Mouse (Mus musculus) layer of hippocampus, adult 9-10 months (tissue): ENCODE measurements around the gene Fat1.
A peak's percentile ranks its signal among the peaks of the same experiment; 100 is the strongest.

Experiments
- DNase-seq: peaks from one replicate; pipeline ENCODE4 v3.0.0; 2022; ENCODE audit warnings: low spot score

The Fat1 gene

DNA sequence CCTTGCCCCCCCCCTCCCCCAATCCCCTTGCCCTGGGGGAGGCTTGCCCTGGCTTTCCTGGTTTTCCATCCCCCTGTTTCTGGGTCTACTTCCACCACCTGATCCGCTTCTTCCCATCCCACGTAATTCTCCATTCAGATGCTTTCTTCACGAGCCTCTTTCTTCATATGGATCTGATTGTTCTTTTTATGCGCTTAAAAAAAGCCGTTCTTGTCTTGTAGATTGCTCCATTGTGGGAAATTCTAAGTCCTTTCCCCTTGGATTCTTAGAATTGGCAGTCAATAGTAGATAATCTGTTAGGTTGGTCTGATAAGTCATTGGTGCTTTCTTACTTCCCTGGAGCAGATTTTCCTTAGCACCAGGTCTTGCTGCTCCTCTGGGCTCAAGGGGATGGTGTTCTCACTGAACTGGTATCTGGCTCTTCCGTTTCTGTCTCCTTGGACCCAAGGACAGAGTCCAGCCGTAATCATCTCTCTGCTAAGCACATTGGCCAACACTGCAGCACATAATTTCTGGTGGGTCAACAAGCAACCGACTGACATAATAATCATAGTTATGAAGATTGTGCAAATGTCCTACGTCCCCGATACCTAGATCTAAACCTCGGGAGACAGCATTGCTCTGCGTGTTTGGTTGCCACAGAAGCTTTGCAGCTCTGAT is 27.5 kb downstream of the Fat1 start:
- DNase-seq, result no peak

DNA sequence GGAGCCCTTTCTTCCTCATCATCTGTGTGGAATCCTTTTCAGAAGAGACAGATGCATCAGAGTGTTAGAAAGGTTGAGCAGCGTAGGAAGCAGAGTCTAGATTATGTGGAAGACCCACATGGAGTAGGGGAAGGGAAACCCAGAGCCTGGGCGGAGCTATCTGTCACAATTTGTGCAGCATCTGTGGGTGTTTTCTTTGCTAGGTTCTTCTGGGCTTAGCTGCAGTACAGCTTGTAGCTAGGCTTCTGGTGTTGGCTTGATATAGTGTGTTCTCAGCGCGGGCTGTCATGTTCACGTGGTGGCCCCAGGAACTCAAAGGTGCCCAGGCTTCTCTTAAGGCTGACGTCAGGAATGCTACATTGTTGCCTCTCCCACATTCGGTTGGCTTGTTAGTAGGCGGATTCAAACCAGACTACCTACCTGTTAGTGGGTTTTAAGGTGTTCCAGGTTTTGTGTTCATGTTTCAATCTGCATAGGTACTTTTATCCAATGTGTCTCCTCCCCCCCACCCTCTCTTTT is 32.3 kb downstream of the Fat1 start:
- DNase-seq, result no peak

GRCm38 (mm10) chr8:44970093-44970492 is 34.8 kb downstream of the Fat1 start:
- no peak for DNase-seq

DNA sequence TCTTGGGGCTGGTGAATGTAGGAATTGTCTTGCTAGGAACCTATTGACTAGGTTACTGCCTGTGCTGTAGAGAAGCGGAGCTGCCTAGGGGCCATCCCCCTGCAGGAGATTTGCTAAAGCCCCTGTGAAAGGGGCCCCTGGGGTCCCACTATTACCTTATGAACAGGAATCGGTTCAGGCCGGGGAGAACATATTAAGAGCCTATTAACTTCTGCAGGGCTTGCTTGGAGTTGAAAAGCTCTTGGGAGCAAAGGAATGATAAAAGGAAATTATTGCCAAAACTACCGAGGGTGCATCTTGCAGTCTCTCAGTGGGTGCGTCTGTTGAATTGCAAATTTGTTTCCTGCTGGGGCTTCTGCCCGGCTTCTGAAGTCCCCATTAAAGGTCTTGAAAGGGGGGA is 36.1 kb downstream of the Fat1 start:
- no peak for DNase-seq

DNA sequence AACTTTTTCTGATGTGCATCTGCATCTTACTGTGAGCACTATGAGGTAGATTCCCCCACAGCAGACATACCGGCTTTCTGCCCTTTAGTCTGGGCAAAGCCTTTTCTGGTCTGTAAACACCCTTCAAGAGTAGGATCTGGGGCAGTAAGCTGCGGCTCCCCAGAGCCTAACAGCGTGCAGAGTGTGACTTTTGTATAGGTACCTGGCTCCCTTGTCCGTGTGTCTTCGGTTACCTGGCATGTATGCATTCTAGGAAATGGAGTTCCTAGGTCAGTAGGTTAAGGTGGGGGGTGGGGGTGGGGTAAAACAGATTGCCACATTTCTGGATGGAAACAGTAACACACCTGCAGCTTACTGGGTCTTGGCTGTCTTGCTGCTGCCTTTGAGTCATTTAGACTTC is 36.7 kb downstream of the Fat1 start:
- no peak for DNase-seq

- DNase-seq, result no peak
Measured at GRCm38 (mm10) chr8:44975113-44975512, 39.9 kb downstream of the Fat1 start.

DNA sequence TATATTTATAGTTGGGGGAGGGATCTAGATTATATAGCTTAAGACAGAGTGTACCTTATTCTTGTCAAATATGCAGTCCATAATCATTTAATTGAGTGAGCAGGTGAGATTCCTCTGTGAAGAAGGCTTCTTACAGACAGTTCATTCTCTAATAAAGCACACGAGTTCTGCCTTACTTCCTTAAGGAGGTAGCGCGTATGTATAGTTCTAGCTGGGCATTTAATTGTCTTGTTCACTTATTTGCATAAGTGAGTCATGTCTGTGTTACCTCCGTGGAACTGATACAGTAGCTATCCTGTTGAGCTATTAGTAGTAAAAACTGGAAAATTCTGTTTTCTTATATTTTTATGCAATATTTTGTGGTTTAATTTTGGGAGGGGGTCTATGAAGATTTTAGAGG is 40.4 kb downstream of the Fat1 start:
- DNase-seq, result no peak

DNA sequence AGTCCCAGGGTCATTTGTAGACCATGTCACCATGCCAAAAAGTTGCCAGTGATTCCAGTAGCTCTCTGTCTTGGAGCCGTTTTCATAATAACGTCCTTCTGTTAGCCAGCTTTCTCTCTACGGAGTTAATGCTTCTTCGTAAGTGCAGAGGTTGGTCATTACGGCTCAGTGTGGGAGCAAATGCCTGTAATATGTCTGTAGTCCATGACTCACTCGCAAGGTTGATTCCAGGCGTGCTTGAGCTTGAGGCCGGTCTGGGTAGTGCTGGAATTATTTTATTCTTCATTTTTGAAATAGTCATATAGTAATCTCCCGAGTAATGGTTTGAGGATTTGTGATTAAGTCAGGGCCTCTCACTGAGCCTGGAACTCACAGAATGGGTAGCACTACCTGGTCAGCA is 43.4 kb downstream of the Fat1 start:
- no peak for DNase-seq

- no peak for DNase-seq
Measured at GRCm38 (mm10) chr8:44979245-44979644, 44.0 kb downstream of the Fat1 start.

DNA sequence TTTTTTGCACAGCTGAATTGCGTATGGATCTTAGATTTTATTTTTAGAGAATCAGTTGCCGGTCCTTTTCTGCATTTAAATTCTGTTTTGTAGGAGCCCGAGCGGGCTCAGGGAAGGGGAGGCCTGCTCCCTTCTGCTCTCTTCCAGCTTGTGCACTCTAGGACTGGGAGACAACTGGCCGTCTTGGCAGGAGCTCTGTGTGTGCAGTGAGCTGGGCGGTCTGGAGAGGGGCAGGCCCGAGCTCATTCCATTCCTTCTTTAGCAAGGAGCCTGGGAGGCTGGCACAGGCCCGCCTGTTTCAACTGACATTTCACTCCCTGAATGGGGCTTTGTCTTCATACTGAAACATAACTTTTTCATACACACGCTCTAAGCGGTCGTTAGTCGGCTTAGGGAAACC is 44.8 kb downstream of the Fat1 start:
- DNase-seq, result no peak

GRCm38 (mm10) chr8:44985326-44986288 is 50.4 kb downstream of the Fat1 start:
- DNase-seq, result peak; percentile 30

- no peak for DNase-seq
Measured at GRCm38 (mm10) chr8:44991700-44992487, 56.6 kb downstream of the Fat1 start.

GRCm38 (mm10) chr8:44992664-44993063 is 57.4 kb downstream of the Fat1 start:
- no peak for DNase-seq

GRCm38 (mm10) chr8:44993376-44993775 is 58.1 kb downstream of the Fat1 start:
- no peak for DNase-seq

GRCm38 (mm10) chr8:44996493-44996892 is 61.2 kb downstream of the Fat1 start:
- no peak for DNase-seq

GRCm38 (mm10) chr8:44997321-44997720 is 62.1 kb downstream of the Fat1 start:
- no peak for DNase-seq

- DNase-seq, result no peak
Measured at GRCm38 (mm10) chr8:44997829-44998228, 62.6 kb downstream of the Fat1 start.

DNA sequence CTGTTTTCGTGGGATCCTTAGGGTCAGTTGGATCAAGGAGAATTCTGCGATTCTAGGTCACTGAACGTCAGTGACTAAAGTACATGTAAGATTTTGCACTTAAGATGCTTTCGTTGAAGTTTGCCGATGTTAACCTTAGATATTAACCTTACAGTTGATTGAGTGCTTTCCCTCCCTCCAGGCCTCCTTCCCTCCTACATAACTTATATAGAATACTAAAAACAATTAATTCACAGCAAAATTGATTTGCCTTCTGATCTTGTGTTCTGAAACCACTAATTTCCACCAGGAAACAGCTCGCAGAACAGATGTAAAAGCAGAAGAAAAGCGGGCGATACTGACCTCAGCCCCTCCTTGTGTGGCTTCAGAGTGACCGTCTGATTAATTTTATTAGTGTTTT is 63.0 kb downstream of the Fat1 start:
- no peak for DNase-seq

DNA sequence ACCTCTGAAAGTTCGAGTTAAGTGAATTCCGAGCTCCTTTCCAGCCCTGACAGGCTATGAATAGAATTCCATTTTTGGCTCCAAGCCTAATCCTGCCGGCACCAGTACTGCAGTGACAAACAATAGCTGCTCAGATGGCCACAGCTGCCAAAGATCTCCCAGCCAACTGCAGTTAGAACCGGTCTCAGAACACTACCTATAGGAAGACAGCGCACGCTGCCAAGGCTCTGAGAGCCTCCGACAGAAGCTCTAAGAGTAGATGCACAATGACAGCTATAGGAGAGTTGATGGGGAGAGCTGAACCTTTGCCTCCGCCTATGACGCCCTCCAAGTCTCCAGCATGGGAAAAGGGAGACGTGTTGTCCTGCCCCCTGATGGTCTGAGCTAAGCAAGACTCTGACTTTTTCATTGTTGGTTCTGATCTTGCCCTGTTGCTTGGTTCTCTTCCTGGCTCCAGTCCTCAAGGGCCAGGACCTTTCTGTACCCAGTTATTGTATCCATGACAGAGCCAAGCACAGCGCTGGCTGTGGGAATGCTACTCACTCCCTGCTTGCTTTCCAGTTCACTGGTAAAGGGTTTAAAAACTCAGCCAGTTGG is 63.5 kb downstream of the Fat1 start:
- peak; percentile 69 for DNase-seq

DNA sequence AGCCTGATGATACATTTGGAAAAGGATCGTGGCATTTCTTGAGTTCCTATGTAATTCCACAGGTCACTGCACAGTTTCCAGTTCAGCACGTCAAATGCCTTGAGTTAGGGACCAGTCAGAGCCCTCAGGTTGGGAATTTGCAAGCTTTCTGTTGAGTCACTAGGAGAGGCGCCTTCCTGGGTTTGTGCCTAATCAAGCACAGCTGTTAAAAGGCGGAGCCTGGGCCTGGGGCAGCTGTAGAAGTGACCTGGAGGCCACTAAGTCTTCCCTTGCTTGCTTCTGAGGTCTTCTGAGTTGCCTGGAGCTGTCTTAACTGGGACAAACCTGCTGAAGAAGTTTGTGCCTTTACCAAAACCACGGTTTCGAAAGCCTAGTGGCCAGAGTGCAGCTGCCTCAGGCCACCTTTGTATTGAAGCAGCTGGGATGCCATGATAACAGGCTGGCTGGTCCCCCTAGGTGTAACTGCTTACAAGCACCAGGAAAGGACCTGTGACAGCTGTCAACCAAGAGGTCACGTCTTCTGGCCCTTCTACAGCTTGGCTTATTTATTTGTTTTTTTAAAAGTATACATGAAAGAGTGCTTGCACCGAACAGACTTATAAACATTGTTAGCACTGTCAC is 66.4 kb downstream of the Fat1 start:
- DNase-seq, result no peak

DNA sequence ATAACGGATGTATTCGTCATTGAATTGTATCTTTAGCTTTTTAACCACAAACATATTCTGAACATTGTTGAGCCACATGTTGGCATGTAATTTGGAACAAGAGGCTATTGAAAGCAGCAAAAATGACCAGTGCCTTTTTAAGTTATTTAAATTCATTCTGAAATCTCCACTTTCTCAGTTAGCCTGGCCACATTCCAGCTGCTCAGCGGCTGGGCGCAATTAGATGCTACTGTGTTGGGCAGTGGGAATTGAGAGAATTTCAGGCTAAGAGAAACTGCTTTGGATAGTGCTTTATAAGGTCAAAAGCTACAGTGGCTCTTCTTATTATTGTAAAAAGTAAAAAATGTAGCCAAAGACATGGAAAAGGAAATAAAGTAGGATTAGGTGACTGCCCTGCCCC is 67.4 kb downstream of the Fat1 start:
- DNase-seq, result no peak

GRCm38 (mm10) chr8:45004021-45004420 is 68.8 kb downstream of the Fat1 start:
- DNase-seq, result no peak
